Mouse (Mus musculus): Measurements from ENCODE around the gene Grik4. TPM values are rescaled to one million over a fixed set of nuclear protein-coding genes. Genes with fewer than 3 reads are reported as not detected.

The Grik4 gene
- total RNA-seq, 1 experiment: 0.22 TPM

DNA sequence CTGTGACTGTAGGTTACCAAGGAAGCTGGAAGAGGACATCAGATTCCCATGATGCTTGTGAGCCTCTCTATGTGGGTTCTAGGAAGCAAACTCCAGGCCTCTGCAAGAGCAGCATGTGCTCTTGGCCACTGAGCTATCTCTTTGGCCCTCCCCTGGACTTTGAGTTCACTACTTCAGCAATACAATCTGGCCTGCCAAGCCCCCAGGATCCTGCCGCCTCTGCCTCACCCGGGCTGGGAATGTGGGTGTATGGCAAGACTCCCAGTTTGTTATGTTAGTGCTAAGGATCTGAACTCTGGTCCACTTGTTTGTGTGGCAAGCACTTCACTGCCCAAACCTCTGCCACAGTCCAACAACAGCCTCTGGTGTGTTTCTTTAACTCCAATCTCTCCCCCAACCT is 193.1 kb downstream of the Grik4 start:
- H3K36me3 ChIP-seq (ENCODE audit: control insufficient read depth, insufficient read depth, low read length, poor library complexity, severe bottlenecking): no peaks in the 10 kb centered on the region
- H3K4me3 ChIP-seq (ENCODE audit: insufficient read depth in 1 of 2, low read depth in 1 of 2, low read length in 2 of 2, poor library complexity in 1 of 2, severe bottlenecking in 1 of 2): no peak overlapping the region
- no peaks in the 10 kb centered on the region for H3K9me3 ChIP-seq (ENCODE audit: control insufficient read depth, insufficient read depth, low read depth, low read length)
- H3K4me1 ChIP-seq (ENCODE audit: control insufficient read depth in 2 of 2, insufficient read depth in 2 of 2, low read length in 2 of 2, poor library complexity in 1 of 2): no peaks in the 10 kb centered on the region
- no peak for TF ChIP-seq HCFC1 (IDR thresholded peaks at IDR 0.05; ENCODE audit: borderline replicate concordance, insufficient read depth, low read length)
- no peak for TF ChIP-seq ZC3H11A (IDR thresholded peaks at IDR 0.05; ENCODE audit: borderline replicate concordance, low read depth, low read length)
- no peak for TF ChIP-seq ZNF384 (IDR thresholded peaks at IDR 0.05; ENCODE audit: low read depth, low read length)
- no peak for TF ChIP-seq CHD2 (IDR thresholded peaks at IDR 0.05; ENCODE audit: low read depth, low read length)
- TF ChIP-seq MAFK (IDR thresholded peaks at IDR 0.05; ENCODE audit: insufficient read depth, low read depth, low read length): no peak
- no peak for DNase-seq (ENCODE audit: low read depth, low spot score)
- H3K27ac ChIP-seq (ENCODE audit: insufficient read depth, low read depth, low read length, poor library complexity, severe bottlenecking): no peak overlapping the region
- in situ Hi-C loops (cut with MboI; ENCODE audit: low sequenced_read_pairs in 2 of 2, unreplicated experiment in 2 of 2): no loop called here
- H3K9ac ChIP-seq (ENCODE audit: insufficient read depth, low read depth, low read length, poor library complexity, severe bottlenecking): no peak overlapping the region

DNA sequence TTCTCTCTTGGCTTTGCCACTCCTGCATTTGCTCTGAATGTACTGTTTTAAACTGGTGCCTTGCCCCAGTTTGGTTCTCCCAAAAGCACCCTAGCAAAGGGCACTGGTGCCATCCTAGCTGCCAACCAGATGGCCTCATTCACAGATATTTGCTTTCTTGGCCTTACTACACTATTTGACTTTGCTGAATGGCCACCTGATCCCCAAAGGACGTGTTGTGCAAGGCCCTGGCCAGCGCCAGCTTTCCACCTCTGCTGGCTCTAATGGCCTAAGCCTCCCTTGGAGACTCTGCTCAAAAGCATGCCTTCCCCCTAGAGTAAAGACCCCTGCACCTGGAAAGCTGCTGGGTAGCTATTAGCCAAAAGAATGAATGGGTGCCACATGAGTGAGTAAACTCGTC is 194.1 kb downstream of the Grik4 start:
- no peak for TF ChIP-seq CHD2 (IDR thresholded peaks at IDR 0.05; ENCODE audit: low read depth, low read length)
- no peak for TF ChIP-seq MAFK (IDR thresholded peaks at IDR 0.05; ENCODE audit: insufficient read depth, low read depth, low read length)
- no peak for TF ChIP-seq ZC3H11A (IDR thresholded peaks at IDR 0.05; ENCODE audit: borderline replicate concordance, low read depth, low read length)
- no peak for TF ChIP-seq HCFC1 (IDR thresholded peaks at IDR 0.05; ENCODE audit: borderline replicate concordance, insufficient read depth, low read length)
- no peak for TF ChIP-seq ZNF384 (IDR thresholded peaks at IDR 0.05; ENCODE audit: low read depth, low read length)
- Histone ChIP-seq H3K4me3 (ENCODE audit: insufficient read depth in 1 of 2, low read depth in 1 of 2, low read length in 2 of 2, poor library complexity in 1 of 2, severe bottlenecking in 1 of 2) (no peak overlapping the region), H3K4me1 (ENCODE audit: control insufficient read depth in 2 of 2, insufficient read depth in 2 of 2, low read length in 2 of 2, poor library complexity in 1 of 2) (no peaks in the 10 kb centered on the region), H3K9me3 (ENCODE audit: control insufficient read depth, insufficient read depth, low read depth, low read length) (no peaks in the 10 kb centered on the region), H3K36me3 (ENCODE audit: control insufficient read depth, insufficient read depth, low read length, poor library complexity, severe bottlenecking) (no peaks in the 10 kb centered on the region), H3K9ac (ENCODE audit: insufficient read depth, low read depth, low read length, poor library complexity, severe bottlenecking) (no peak overlapping the region), H3K27ac (ENCODE audit: insufficient read depth, low read depth, low read length, poor library complexity, severe bottlenecking) (no peak overlapping the region)
- in situ Hi-C loops (cut with MboI; ENCODE audit: low sequenced_read_pairs in 2 of 2, unreplicated experiment in 2 of 2): no loop called here
- DNase-seq (ENCODE audit: low read depth, low spot score): no peak

DNA sequence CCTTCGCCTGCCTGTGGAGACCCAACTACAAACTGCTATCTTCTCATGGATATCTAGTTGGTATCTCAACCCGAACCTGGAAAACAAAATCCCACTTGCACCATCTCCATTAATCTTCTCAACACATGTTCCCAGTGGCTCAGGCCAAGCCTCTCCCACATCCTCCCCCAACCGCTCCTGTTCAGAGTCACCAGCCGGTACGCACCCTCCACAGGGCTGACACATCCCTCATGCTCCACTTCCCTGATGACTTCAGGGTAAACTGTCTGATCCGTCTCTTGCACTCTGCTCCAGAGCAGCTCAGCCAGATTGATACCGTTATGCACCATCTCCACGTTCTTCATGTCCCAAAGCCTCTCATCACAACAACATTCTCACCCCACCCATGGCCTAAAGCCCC is 198.3 kb downstream of the Grik4 start:
- Histone ChIP-seq H3K4me3 (ENCODE audit: insufficient read depth in 1 of 2, low read depth in 1 of 2, low read length in 2 of 2, poor library complexity in 1 of 2, severe bottlenecking in 1 of 2) (no peak overlapping the region), H3K36me3 (ENCODE audit: control insufficient read depth, insufficient read depth, low read length, poor library complexity, severe bottlenecking) (no peaks in the 10 kb centered on the region), H3K9me3 (ENCODE audit: control insufficient read depth, insufficient read depth, low read depth, low read length) (no peaks in the 10 kb centered on the region), H3K27ac (ENCODE audit: insufficient read depth, low read depth, low read length, poor library complexity, severe bottlenecking) (no peak overlapping the region), H3K9ac (ENCODE audit: insufficient read depth, low read depth, low read length, poor library complexity, severe bottlenecking) (no peak overlapping the region), H3K4me1 (ENCODE audit: control insufficient read depth in 2 of 2, insufficient read depth in 2 of 2, low read length in 2 of 2, poor library complexity in 1 of 2) (no peaks in the 10 kb centered on the region)
- DNase-seq (ENCODE audit: low read depth, low spot score): no peak
- TF ChIP-seq CHD2 (IDR thresholded peaks at IDR 0.05; ENCODE audit: low read depth, low read length) (no peak), HCFC1 (IDR thresholded peaks at IDR 0.05; ENCODE audit: borderline replicate concordance, insufficient read depth, low read length) (no peak), MAFK (IDR thresholded peaks at IDR 0.05; ENCODE audit: insufficient read depth, low read depth, low read length) (no peak), ZNF384 (IDR thresholded peaks at IDR 0.05; ENCODE audit: low read depth, low read length) (no peak), ZC3H11A (IDR thresholded peaks at IDR 0.05; ENCODE audit: borderline replicate concordance, low read depth, low read length) (no peak)
- in situ Hi-C loops (cut with MboI; ENCODE audit: low sequenced_read_pairs in 2 of 2, unreplicated experiment in 2 of 2): no loop called here

DNA sequence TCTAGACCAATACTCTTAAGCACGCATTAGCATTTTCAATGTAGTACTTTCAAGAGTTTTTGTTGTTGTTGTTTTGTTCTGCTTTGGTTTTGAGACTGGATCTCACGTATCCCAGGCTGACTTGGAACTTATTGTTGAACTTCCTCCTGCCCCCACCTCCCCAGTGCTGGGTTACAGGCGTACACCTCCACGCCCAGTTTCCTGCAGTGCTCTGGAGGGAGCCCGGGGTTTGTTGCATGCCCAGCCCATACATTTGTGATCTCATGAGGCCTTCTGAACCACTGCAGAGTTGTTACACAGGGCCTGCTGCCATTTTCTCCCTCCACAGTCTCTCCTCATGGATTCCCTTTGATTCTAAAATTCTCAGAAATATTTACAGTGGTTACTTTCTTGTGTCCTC is 201.9 kb downstream of the Grik4 start:
- Histone ChIP-seq H3K9ac (ENCODE audit: insufficient read depth, low read depth, low read length, poor library complexity, severe bottlenecking) (no peak overlapping the region), H3K36me3 (ENCODE audit: control insufficient read depth, insufficient read depth, low read length, poor library complexity, severe bottlenecking) (no peaks in the 10 kb centered on the region), H3K4me1 (ENCODE audit: control insufficient read depth in 2 of 2, insufficient read depth in 2 of 2, low read length in 2 of 2, poor library complexity in 1 of 2) (no peaks in the 10 kb centered on the region), H3K27ac (ENCODE audit: insufficient read depth, low read depth, low read length, poor library complexity, severe bottlenecking) (no peak overlapping the region), H3K9me3 (ENCODE audit: control insufficient read depth, insufficient read depth, low read depth, low read length) (no peaks in the 10 kb centered on the region), H3K4me3 (ENCODE audit: insufficient read depth in 1 of 2, low read depth in 1 of 2, low read length in 2 of 2, poor library complexity in 1 of 2, severe bottlenecking in 1 of 2) (no peak overlapping the region)
- in situ Hi-C loops (cut with MboI; ENCODE audit: low sequenced_read_pairs in 2 of 2, unreplicated experiment in 2 of 2): no loop called here
- TF ChIP-seq ZC3H11A (IDR thresholded peaks at IDR 0.05; ENCODE audit: borderline replicate concordance, low read depth, low read length): no peak
- TF ChIP-seq MAFK (IDR thresholded peaks at IDR 0.05; ENCODE audit: insufficient read depth, low read depth, low read length): no peak
- no peak for TF ChIP-seq HCFC1 (IDR thresholded peaks at IDR 0.05; ENCODE audit: borderline replicate concordance, insufficient read depth, low read length)
- no peak for TF ChIP-seq CHD2 (IDR thresholded peaks at IDR 0.05; ENCODE audit: low read depth, low read length)
- TF ChIP-seq ZNF384 (IDR thresholded peaks at IDR 0.05; ENCODE audit: low read depth, low read length): no peak
- no peak for DNase-seq (ENCODE audit: low read depth, low spot score)
